Mouse (Mus musculus) ES-Bruce4 (cell line): ENCODE measurements around the gene Rnf144b. TPM values are rescaled to one million over a fixed set of nuclear protein-coding genes. Genes with fewer than 3 reads are reported as not detected.

Experiments
- H3K27ac ChIP-seq: 2 replicates; pipeline ENCODE4 v1.5.1; 2012; ENCODE audit warnings: low read length, inconsistent platforms; ENCODE audit not compliant: insufficient read depth
- H3K27me3 ChIP-seq: 2 replicates; pipeline ENCODE4 v1.6.1; 2012; ENCODE audit warnings: mild to moderate bottlenecking, low read length, inconsistent platforms; ENCODE audit not compliant: control insufficient read depth, poor library complexity, insufficient read depth, severe bottlenecking
- H3K36me3 ChIP-seq: 2 replicates; pipeline ENCODE4 v1.6.1; 2012; ENCODE audit warnings: inconsistent platforms, mild to moderate bottlenecking, low read length, moderate library complexity; ENCODE audit not compliant: control insufficient read depth, poor library complexity, insufficient read depth, severe bottlenecking
- H3K4me1 ChIP-seq: one replicate; pipeline ENCODE4 v1.8.1; 2011; ENCODE audit warnings: low read length; ENCODE audit not compliant: control insufficient read depth, insufficient read depth
- H3K4me3 ChIP-seq: 2 replicates; pipeline ENCODE4 v1.5.1; 2011; ENCODE audit warnings: low read depth, mild to moderate bottlenecking, low read length
- H3K9ac ChIP-seq: 2 replicates; pipeline ENCODE4 v1.6.1; 2012; ENCODE audit warnings: low read depth, mild to moderate bottlenecking, inconsistent platforms; ENCODE audit not compliant: poor library complexity, severe bottlenecking
- H3K9me3 ChIP-seq: replicated peaks from 2 replicates; pipeline ENCODE4 v1.6.1; 2012; ENCODE audit warnings: mild to moderate bottlenecking, low read length, inconsistent platforms; ENCODE audit not compliant: control insufficient read depth, poor library complexity, insufficient read depth, severe bottlenecking
- CTCF ChIP-seq: IDR thresholded peaks from one replicate; pipeline ENCODE4 v1.8.1; 2011; ENCODE audit warnings: low read depth, low read length
- EP300 ChIP-seq: IDR thresholded peaks from 2 replicates; pipeline ENCODE4 v1.6.1; 2011; ENCODE audit warnings: low read depth, low read length; ENCODE audit not compliant: insufficient read depth
- POLR2A ChIP-seq: IDR thresholded peaks from one replicate; pipeline ENCODE4 v1.8.1; 2011; ENCODE audit warnings: low read length; ENCODE audit not compliant: insufficient read depth
- polyA plus RNA-seq: library from polyadenylated mRNA; stranded (reverse); fragments of >200 nt; gene quantifications from 2 replicates; pipeline ENCODE4 v1.2.4, GENCODE M21; 2011; ENCODE audit warnings: low read depth; ENCODE audit not compliant: missing spikeins, insufficient read depth, insufficient read length

Gene Rnf144b
- 1.5 and 1.6 TPM in 2 replicates for polyA plus RNA-seq

- peaks cover 3% of the 10 kb centered on the region for H3K4me1 ChIP-seq
- no peaks in the 10 kb centered on the region for H3K27me3 ChIP-seq
- H3K36me3 ChIP-seq, result no peaks in the 10 kb centered on the region
- TF ChIP-seq EP300 (no peak), CTCF (no peak), POLR2A (no peak)
- no peaks in the 10 kb centered on the region for H3K9me3 ChIP-seq
- H3K4me3 ChIP-seq, result peak within 1 kb of the TSS; percentile 90
- H3K27ac ChIP-seq, result no peak within 1 kb of the TSS
- H3K9ac ChIP-seq, result peak within 1 kb of the TSS; percentile 83
Measured at GRCm38 (mm10) chr13:47122537-47123430, at the start of gene Rnf144b. Rnf144b (plus strand) TSS chr13:47122656.

GRCm38 (mm10) chr13:47076156-47076555, 46.3 kb upstream of the Rnf144b start:
- peaks cover 1% of the 10 kb centered on the region; the same call in 1 of the 2 replicates for H3K36me3 ChIP-seq

GRCm38 (mm10) chr13:47077367-47077766, 45.1 kb upstream of the Rnf144b start:
- Histone ChIP-seq H3K27ac (no peak overlapping the region), H3K36me3 (peaks cover 3% of the 10 kb centered on the region; the same call in 1 of the 2 replicates), H3K4me1 (no peaks in the 10 kb centered on the region), H3K4me3 (no peak overlapping the region), H3K27me3 (no peaks in the 10 kb centered on the region), H3K9me3 (no peaks in the 10 kb centered on the region), H3K9ac (no peak overlapping the region)
- TF ChIP-seq EP300 (no peak), CTCF (no peak), POLR2A (no peak)

More at GRCm38 (mm10) chr13:47076156-47076555, 46.3 kb upstream of the Rnf144b start:
- Histone ChIP-seq H3K9me3 (no peaks in the 10 kb centered on the region), H3K27ac (no peak overlapping the region), H3K27me3 (no peaks in the 10 kb centered on the region), H3K4me3 (no peak overlapping the region), H3K4me1 (no peaks in the 10 kb centered on the region), H3K9ac (no peak overlapping the region)
- TF ChIP-seq CTCF, result no peak
- TF ChIP-seq EP300, result no peak
- no peak for TF ChIP-seq POLR2A

DNA sequence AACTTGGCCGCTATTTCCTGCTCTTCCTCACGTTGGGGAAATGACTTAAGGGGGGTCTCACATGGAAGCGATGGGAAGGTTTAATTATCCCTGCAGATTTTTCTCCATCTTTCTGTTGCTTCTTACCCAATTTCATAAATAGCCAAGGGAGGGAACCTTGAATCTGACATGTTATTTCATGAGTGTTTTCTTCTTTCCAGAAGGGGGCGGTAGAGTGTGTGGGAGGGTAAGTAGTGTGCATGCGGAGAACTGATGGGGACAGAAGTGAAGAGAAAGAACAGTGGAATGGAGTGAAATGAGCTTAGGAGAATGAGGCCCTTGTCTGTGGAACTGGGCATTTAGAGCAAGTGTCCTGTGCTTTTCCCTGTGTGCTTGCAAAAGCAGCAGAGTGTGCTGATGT, 43.7 kb upstream of the Rnf144b start:
- Histone ChIP-seq H3K9me3 (no peaks in the 10 kb centered on the region), H3K27ac (no peak overlapping the region)

DNA sequence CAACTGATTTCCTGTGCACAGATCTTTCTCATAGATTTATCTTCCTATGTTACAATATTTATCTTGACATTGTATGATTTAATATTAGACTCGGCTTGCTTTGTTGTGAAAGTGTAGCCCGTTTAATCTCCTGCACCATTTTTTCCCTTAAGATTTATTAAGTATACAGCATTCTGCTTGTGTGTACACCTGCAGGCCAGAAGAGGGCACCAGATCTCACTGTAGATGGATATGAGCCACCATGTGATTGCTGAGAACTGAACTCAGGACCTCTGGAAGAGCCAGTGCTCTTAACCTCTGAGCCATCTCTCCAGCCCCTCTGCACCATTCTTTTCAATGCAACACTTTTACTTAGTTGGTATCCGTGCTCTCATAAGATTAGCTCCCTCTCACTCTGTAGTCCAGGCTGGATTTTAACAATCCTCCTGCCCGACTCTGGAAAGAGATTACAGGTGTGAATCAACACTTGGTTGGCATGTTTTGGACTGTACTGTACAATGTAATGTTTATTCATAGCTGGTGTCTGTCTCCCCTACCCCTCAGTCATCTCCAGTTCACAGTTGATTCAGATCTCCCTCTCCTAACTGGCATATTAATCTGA, 41.5 kb upstream of the Rnf144b start:
- TF ChIP-seq EP300 (no peak), CTCF (peak; percentile 37), POLR2A (no peak)
- no peak overlapping the region for H3K9ac ChIP-seq
- H3K36me3 ChIP-seq, result peaks cover 14% of the 10 kb centered on the region
- no peaks in the 10 kb centered on the region for H3K9me3 ChIP-seq
- H3K4me1 ChIP-seq, result no peaks in the 10 kb centered on the region
- no peak overlapping the region for H3K27ac ChIP-seq
- H3K27me3 ChIP-seq, result no peaks in the 10 kb centered on the region
- no peak overlapping the region for H3K4me3 ChIP-seq

More for the DNA sequence above, 43.7 kb upstream of the Rnf144b start:
- Histone ChIP-seq H3K4me1 (no peaks in the 10 kb centered on the region), H3K36me3 (peaks cover 9% of the 10 kb centered on the region), H3K4me3 (no peak overlapping the region), H3K27me3 (no peaks in the 10 kb centered on the region), H3K9ac (no peak overlapping the region)
- TF ChIP-seq EP300 (no peak), POLR2A (no peak), CTCF (no peak)

- peaks cover 56% of the 10 kb centered on the region for H3K36me3 ChIP-seq
- H3K27me3 ChIP-seq, result no peaks in the 10 kb centered on the region
- H3K9me3 ChIP-seq, result no peaks in the 10 kb centered on the region
- TF ChIP-seq CTCF, result no peak
- no peak for TF ChIP-seq EP300
- no peaks in the 10 kb centered on the region for H3K4me1 ChIP-seq
- H3K4me3 ChIP-seq, result no peak overlapping the region
- H3K9ac ChIP-seq, result no peak overlapping the region
- no peak overlapping the region for H3K27ac ChIP-seq
Measured at GRCm38 (mm10) chr13:47088433-47088832, 34.0 kb upstream of the Rnf144b start.
